Mouse (Mus musculus) liver, embryonic 14.5 days (tissue): ENCODE measurements around the gene Dpf3.

Experiments used
- CTCF ChIP-seq: IDR thresholded peaks from 2 replicates; pipeline ENCODE4 v1.5.1; 2016; ENCODE audit warnings: antibody characterized with exemption, low read depth, control low read depth
- EP300 ChIP-seq: IDR thresholded peaks from 2 replicates; pipeline ENCODE4 v1.6.1; 2016; ENCODE audit warnings: antibody characterized with exemption, low read depth

- TF ChIP-seq CTCF (no peak), EP300 (no peak)
These were observed 137.8 kb downstream of the Dpf3 start for GRCm38 (mm10) chr12:83349736-83350135.
